Mouse (Mus musculus): Measurements from ENCODE around the gene D630003M21Rik.

DNA sequence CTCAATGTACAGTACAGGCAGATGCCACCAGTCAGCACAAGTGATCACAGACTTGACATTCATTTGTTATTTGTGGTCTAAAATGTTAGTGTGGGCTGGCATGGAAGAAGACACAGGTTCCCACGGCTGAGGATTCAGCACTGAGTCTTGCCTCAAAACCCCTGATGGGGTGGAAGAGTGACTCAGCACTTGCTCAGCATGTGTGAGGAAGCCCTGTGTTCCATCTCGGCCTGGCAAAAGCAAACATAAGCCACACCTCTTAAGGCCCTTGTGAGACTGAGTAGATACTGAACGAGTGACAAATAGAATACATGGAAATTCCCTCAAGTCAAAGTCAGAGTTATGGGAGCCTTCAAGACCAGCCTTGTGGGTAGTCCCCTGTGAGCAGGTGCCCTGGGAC is 4.1 kb upstream of the D630003M21Rik start:
- no peak for TF ChIP-seq CTCF (IDR thresholded peaks at IDR 0.05; ENCODE audit: borderline replicate concordance, control insufficient read depth, extremely low read depth, insufficient read depth, low read length, poor library complexity)
- no peak for TF ChIP-seq POLR2A (IDR thresholded peaks at IDR 0.05; ENCODE audit: control insufficient read depth, extremely low read depth, insufficient read depth, low read length, poor library complexity)

Data from thymus, adult 2 months (tissue).